Mouse (Mus musculus) stomach, embryonic 15.5 days (tissue): ENCODE results near the gene Mapk1ip1l. TPM values are rescaled to one million over a fixed set of nuclear protein-coding genes. Genes with fewer than 3 reads are reported as not detected.
A peak's percentile ranks its signal among the peaks of the same experiment; 100 is the strongest.
"Not testable (repeated sequence)": the region's sequence is repeated elsewhere in the genome, so short reads cannot be mapped to it uniquely, and the experiment has no call there.

Experiments used
- ATAC-seq: fragments of 200-750 bp; cut with Nextera tagmentation; 2 replicates; pipeline ENCODE4 v1.8.0; 2017; ENCODE audit warnings: low read depth, moderate number of reproducible peaks, moderate TSS enrichment; ENCODE audit not compliant: insufficient read depth, low FRiP score
- H3K27ac ChIP-seq: fragments of 300-500 bp; sonication (generic); 2 replicates; pipeline ENCODE4 v1.5.1; 2015; ENCODE audit warnings: mild to moderate bottlenecking, inconsistent platforms
- H3K27me3 ChIP-seq: fragments of 300-500 bp; sonication (generic); replicated peaks from 2 replicates; pipeline ENCODE4 v1.6.1; 2015; ENCODE audit warnings: inconsistent platforms
- H3K36me3 ChIP-seq: fragments of 300-500 bp; sonication (generic); 2 replicates; pipeline ENCODE4 v1.6.1; 2015; ENCODE audit warnings: inconsistent platforms
- H3K4me1 ChIP-seq: fragments of 300-500 bp; sonication (generic); 2 replicates; pipeline ENCODE4 v1.6.1; 2015; ENCODE audit warnings: inconsistent platforms
- H3K4me2 ChIP-seq: fragments of 300-500 bp; sonication (generic); 2 replicates; pipeline ENCODE4 v1.6.1; 2015; ENCODE audit warnings: mild to moderate bottlenecking, inconsistent platforms
- H3K4me3 ChIP-seq: fragments of 300-500 bp; sonication (generic); replicated peaks from 2 replicates; pipeline ENCODE4 v1.5.1; 2015; ENCODE audit warnings: inconsistent platforms
- H3K9ac ChIP-seq: fragments of 300-500 bp; sonication (generic); 2 replicates; pipeline ENCODE4 v1.6.1; 2015; ENCODE audit warnings: inconsistent platforms
- H3K9me3 ChIP-seq: fragments of 300-500 bp; sonication (generic); 2 replicates; pipeline ENCODE4 v1.6.1; 2016; ENCODE audit warnings: inconsistent platforms
- WGBS: fragments of 180-500 bp; shearing (Covaris S2); methylation state at CpG from one replicate; pipeline ENCODE4 v1.1.7; 2015; 5-methylcytosine and 5-hydroxymethylcytosine counted together
- polyA plus RNA-seq: library from polyadenylated mRNA; unstranded; fragments of >200 nt; fragmentation: Nextera tagmentation; extraction: Ambion mirVana; gene quantifications from 2 replicates; pipeline ENCODE4 v1.2.1, GENCODE M21; 2015

Mapk1ip1l gene
- polyA plus RNA-seq, 1 experiment from 2014 or later: 55.3 TPM

GRCm38 (mm10) chr14:47307669-47308068 lies 9.6 kb downstream of the Mapk1ip1l start:
- H3K27me3 ChIP-seq: no peaks in the 10 kb centered on the region
- H3K9ac ChIP-seq: no peak overlapping the region
- no peak overlapping the region for H3K4me3 ChIP-seq
- peaks cover 21% of the 10 kb centered on the region for H3K36me3 ChIP-seq
- ATAC-seq: no peak
- H3K27ac ChIP-seq: no peak overlapping the region
- no peaks in the 10 kb centered on the region for H3K9me3 ChIP-seq
- H3K4me1 ChIP-seq: no peaks in the 10 kb centered on the region
- WGBS: 72% methylated on average over 3 of the region's 3 CpGs
- no peak overlapping the region for H3K4me2 ChIP-seq

GRCm38 (mm10) chr14:47309061-47309460 lies 11.0 kb downstream of the Mapk1ip1l start:
- no peak for ATAC-seq
- no peak overlapping the region for H3K27ac ChIP-seq
- H3K4me1 ChIP-seq: no peaks in the 10 kb centered on the region
- H3K9ac ChIP-seq: no peak overlapping the region
- WGBS: 85% methylated on average over 1 of the region's 1 CpGs
- no peak overlapping the region for H3K4me3 ChIP-seq
- H3K9me3 ChIP-seq: no peaks in the 10 kb centered on the region
- no peak overlapping the region for H3K4me2 ChIP-seq
- peaks cover 27% of the 10 kb centered on the region for H3K36me3 ChIP-seq
- H3K27me3 ChIP-seq: no peaks in the 10 kb centered on the region

- Histone ChIP-seq H3K4me3 (no peak overlapping the region), H3K27ac (no peak overlapping the region), H3K36me3 (peaks cover 35% of the 10 kb centered on the region), H3K4me2 (no peak overlapping the region), H3K9ac (no peak overlapping the region), H3K27me3 (no peaks in the 10 kb centered on the region), H3K9me3 (no peaks in the 10 kb centered on the region), H3K4me1 (no peaks in the 10 kb centered on the region)
- no peak for ATAC-seq
- WGBS: 92% methylated on average over 18 of the region's 18 CpGs
Observed at GRCm38 (mm10) chr14:47310342-47311181, 12.5 kb downstream of the Mapk1ip1l start.

DNA sequence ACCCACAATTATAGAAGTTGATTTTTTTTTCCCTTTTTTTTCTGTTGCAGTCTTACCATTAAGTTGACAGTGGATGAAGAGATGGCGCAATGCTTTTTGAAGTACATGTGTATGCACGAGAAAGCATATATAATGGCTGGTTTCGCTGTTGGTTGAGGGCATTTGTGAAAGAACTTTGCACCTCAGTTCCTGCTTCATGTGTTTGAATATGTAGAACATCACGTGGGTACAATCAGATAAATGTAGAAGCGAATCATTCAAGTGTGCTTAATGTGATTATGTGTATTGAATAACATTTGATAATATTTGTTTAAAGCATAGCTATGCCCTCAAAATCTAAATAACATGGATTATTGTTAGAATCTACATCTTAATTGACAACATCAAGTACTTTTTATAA lies 21.3 kb downstream of the Mapk1ip1l start:
- H3K36me3 ChIP-seq: peaks cover 18% of the 10 kb centered on the region
- H3K4me3 ChIP-seq: no peak overlapping the region

GRCm38 (mm10) chr14:47321581-47321980 lies 23.5 kb downstream of the Mapk1ip1l start:
- not testable (repeated sequence) for H3K9ac ChIP-seq, H3K9me3 ChIP-seq, H3K4me2 ChIP-seq, H3K4me3 ChIP-seq, H3K4me1 ChIP-seq, H3K27me3 ChIP-seq, H3K27ac ChIP-seq
- peak; percentile 91 for ATAC-seq
- peaks cover 12% of the 10 kb centered on the region for H3K36me3 ChIP-seq
- whole genome bisulfite sequencing: 84% methylated on average over 7 of the region's 8 CpGs

More for the DNA sequence above, 21.3 kb downstream of the Mapk1ip1l start:
- ATAC-seq: no peak
- Histone ChIP-seq H3K4me1 (no peaks in the 10 kb centered on the region), H3K9me3 (no peaks in the 10 kb centered on the region), H3K27me3 (no peaks in the 10 kb centered on the region), H3K9ac (no peak overlapping the region), H3K4me2 (no peak overlapping the region), H3K27ac (no peak overlapping the region)
- WGBS: 76% methylated on average over 5 of the region's 5 CpGs

DNA sequence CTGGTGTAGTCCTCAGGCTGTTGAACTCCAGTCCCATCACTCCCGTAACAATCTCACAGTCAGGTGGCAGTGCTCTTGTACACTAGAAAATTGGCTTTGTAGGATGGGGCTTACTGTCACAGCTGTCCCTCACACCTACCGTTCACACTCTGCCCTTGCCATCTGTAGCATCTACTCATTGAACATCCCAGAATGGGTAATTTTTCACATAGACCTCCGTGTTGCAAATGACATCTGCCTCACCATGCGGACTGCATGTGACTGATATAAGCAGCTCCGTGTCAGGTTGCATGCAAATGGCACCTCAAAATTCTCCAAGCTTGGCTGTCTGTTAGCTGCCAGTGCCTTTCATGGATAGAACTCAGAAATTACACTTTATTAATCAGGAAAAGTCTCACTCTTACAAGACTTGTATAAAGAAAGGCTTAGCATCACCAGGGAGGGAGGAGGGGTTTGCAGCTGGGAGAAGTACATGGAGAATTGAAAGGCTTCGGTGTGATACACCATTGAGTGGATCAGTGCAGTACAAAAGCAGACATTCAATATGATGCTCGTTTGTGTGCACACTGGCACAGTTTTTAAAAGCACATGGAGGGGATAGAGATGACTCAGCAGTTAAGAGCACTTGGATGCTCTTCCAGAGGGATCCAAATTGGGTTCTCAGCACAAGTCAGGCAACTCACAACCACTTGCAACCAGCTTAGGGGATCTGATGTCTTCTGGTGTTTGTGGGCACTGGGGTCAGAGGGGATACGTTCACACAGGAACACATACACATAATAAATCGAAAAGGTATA lies 28.1 kb downstream of the Mapk1ip1l start:
- H3K27ac ChIP-seq: no peak overlapping the region
- H3K4me3 ChIP-seq: no peak overlapping the region
- no peak overlapping the region for H3K4me2 ChIP-seq
- ATAC-seq: no peak
- H3K36me3 ChIP-seq: 0 out of 2 replicates have a peak, but pooled peaks cover 3% of the 10 kb centered on the region
- H3K4me1 ChIP-seq: no peaks in the 10 kb centered on the region
- no peak overlapping the region for H3K9ac ChIP-seq
- H3K9me3 ChIP-seq: no peaks in the 10 kb centered on the region
- no peaks in the 10 kb centered on the region for H3K27me3 ChIP-seq
- WGBS: 79% methylated on average over 9 of the region's 9 CpGs

DNA sequence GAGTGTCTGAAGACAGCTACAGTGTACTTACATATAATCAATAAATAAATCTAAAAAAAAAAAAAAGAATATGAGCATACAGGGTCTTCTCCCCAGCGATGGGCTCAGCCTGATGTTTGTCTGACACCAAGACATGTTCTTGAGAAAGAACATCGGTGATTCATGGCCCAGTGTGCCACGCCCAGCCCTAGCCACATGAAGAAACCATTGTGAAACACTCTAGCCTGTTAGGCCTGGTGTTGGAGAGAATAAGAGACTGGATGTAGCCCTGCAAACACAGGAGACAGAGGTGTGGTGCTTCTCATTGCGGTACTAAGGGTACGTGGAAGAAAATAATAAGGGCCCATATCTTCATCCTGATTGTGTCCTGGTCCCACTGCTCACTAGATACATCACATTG lies 29.3 kb downstream of the Mapk1ip1l start:
- H3K9ac ChIP-seq: no peak overlapping the region
- 0 out of 2 replicates have a peak, but pooled peaks cover 3% of the 10 kb centered on the region for H3K36me3 ChIP-seq
- no peak overlapping the region for H3K27ac ChIP-seq
- WGBS: 84% methylated on average over 5 of the region's 5 CpGs
- no peaks in the 10 kb centered on the region for H3K9me3 ChIP-seq
- no peak overlapping the region for H3K4me3 ChIP-seq
- H3K4me1 ChIP-seq: no peaks in the 10 kb centered on the region
- H3K4me2 ChIP-seq: no peak overlapping the region
- H3K27me3 ChIP-seq: no peaks in the 10 kb centered on the region
- no peak for ATAC-seq

DNA sequence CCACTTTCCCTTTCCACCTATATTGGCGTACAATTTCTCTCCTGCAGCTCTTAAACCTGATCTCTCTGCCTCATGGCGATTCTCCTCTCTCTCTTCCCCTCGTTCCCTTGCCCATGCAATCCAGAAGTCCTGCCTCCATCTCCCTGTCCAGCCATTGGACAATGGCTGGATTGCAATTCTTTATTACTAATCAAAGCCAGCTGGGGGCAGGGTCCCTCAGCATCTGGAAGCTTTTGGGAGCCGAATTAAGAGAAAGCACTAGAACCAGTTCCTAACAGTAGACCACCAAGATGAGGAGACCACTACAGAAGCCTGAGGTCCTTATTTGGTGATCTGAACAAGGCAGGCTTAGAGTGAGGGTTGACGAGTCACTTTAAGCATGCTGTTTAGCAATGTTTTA lies 33.9 kb downstream of the Mapk1ip1l start:
- no peaks in the 10 kb centered on the region for H3K36me3 ChIP-seq
- H3K4me3 ChIP-seq: no peak overlapping the region
- no peaks in the 10 kb centered on the region for H3K4me1 ChIP-seq
- H3K27me3 ChIP-seq: no peaks in the 10 kb centered on the region
- H3K9ac ChIP-seq: no peak overlapping the region
- no peak overlapping the region for H3K4me2 ChIP-seq
- 62% methylated on average over 5 of the region's 5 CpGs for WGBS
- ATAC-seq: no peak
- H3K27ac ChIP-seq: no peak overlapping the region
- no peaks in the 10 kb centered on the region for H3K9me3 ChIP-seq

DNA sequence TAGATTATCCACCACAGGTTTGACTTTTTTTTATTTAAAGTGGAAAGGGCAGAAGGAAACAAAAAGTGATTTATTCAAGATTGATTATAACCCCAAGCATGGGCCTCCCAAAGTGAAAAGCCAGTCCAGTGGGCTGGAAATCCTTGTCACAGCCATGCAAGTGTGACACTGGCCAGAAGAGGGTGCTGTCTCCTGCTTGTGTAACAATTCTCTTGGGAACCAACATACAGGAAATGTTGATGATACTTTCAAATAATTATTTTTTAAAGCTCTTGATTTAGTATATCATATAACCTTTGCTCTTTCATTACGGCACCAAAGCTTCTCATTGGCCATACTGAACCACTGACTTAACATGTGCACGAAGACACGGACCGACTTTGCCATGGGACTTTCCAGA lies 36.8 kb downstream of the Mapk1ip1l start:
- H3K27ac ChIP-seq: no peak overlapping the region
- H3K4me3 ChIP-seq: no peak overlapping the region
- no peak for ATAC-seq
- no peaks in the 10 kb centered on the region for H3K9me3 ChIP-seq
- no peaks in the 10 kb centered on the region for H3K36me3 ChIP-seq
- no peak overlapping the region for H3K4me2 ChIP-seq
- H3K9ac ChIP-seq: no peak overlapping the region
- 74% methylated on average over 4 of the region's 4 CpGs for WGBS
- no peaks in the 10 kb centered on the region for H3K27me3 ChIP-seq
- H3K4me1 ChIP-seq: no peaks in the 10 kb centered on the region

GRCm38 (mm10) chr14:47335300-47335699 lies 37.2 kb downstream of the Mapk1ip1l start:
- H3K27me3 ChIP-seq: no peaks in the 10 kb centered on the region
- H3K36me3 ChIP-seq: no peaks in the 10 kb centered on the region
- H3K9me3 ChIP-seq: no peaks in the 10 kb centered on the region
- no peak overlapping the region for H3K4me3 ChIP-seq
- ATAC-seq: no peak
- H3K4me2 ChIP-seq: no peak overlapping the region
- H3K4me1 ChIP-seq: no peaks in the 10 kb centered on the region
- 72% methylated on average over 3 of the region's 3 CpGs for WGBS
- no peak overlapping the region for H3K27ac ChIP-seq
- H3K9ac ChIP-seq: no peak overlapping the region

GRCm38 (mm10) chr14:47340231-47340925 lies 42.3 kb downstream of the Mapk1ip1l start:
- no peak for ATAC-seq
- no peaks in the 10 kb centered on the region for H3K9me3 ChIP-seq
- H3K9ac ChIP-seq: no peak overlapping the region
- H3K4me1 ChIP-seq: no peaks in the 10 kb centered on the region
- no peak overlapping the region for H3K27ac ChIP-seq
- H3K36me3 ChIP-seq: no peaks in the 10 kb centered on the region
- no peaks in the 10 kb centered on the region for H3K27me3 ChIP-seq
- no peak overlapping the region for H3K4me2 ChIP-seq
- WGBS: 81% methylated on average over 10 of the region's 10 CpGs
- H3K4me3 ChIP-seq: no peak overlapping the region
